Mouse (Mus musculus): ENCODE results near the gene Mbd6. TPM values are rescaled to one million over a fixed set of nuclear protein-coding genes. Genes with fewer than 3 reads are reported as not detected.

The Mbd6 gene
- polyA plus RNA-seq (2011; ENCODE audit: insufficient read length, low read depth, missing spikeins), result 26.4 and 27.2 TPM in 2 replicates

- peaks cover 10% of the 10 kb centered on the region; the same call in 1 of the 2 replicates for H3K4me1 ChIP-seq (ENCODE audit: control insufficient read depth, insufficient read depth, low read length)
- TF ChIP-seq CTCF (IDR thresholded peaks at IDR 0.05; ENCODE audit: borderline replicate concordance, insufficient read depth, low read length) (no peak), POLR2A (IDR thresholded peaks at IDR 0.05; ENCODE audit: low read depth, low read length) (peak; percentile 78)
- H3K4me3 ChIP-seq (ENCODE audit: insufficient read depth, low read length), result peak within 1 kb of the TSS; percentile 55
- peak within 1 kb of the TSS; percentile 100 for H3K27ac ChIP-seq (ENCODE audit: insufficient read depth, low read length)
Measured at GRCm38 (mm10) chr10:127288800-127289572, at the start of gene Mbd6. Gene Mbd6, minus strand, starts transcription at chr10:127289018.

DNA sequence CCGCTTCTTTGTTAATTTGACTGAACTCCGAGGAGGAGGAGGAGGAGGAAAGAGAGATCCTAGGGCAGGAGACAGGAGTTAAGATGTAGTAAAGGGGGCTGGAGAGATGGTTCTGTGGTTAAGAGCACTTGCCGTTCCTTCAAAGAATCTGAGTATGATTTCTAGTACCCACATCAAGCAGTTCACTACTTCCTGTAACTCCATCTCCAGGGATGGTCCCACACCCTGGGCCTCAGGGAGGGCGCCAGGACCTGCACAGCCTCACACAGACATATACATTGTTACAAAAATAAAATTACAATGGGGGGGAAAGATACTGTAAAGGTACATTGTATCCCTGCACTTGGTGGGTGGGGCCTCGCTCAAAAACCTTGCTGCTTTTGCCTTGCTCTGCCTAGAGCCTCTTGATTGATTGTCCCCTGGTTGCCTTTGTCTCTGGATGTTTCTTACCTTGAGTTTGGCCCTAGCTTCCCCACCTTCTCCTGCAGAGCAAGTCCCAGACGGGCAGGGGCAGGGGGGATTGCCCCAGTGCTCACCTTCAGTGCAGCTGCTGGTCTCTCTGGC, 48.8 kb upstream of the Mbd6 start:
- Histone ChIP-seq H3K27ac (ENCODE audit: insufficient read depth, low read length) (no peak overlapping the region), H3K4me1 (ENCODE audit: control insufficient read depth, insufficient read depth, low read length) (no peaks in the 10 kb centered on the region), H3K4me3 (ENCODE audit: insufficient read depth, low read length) (no peak overlapping the region)
- TF ChIP-seq CTCF (IDR thresholded peaks at IDR 0.05; ENCODE audit: borderline replicate concordance, insufficient read depth, low read length), result no peak
- TF ChIP-seq POLR2A (IDR thresholded peaks at IDR 0.05; ENCODE audit: low read depth, low read length), result no peak

DNA sequence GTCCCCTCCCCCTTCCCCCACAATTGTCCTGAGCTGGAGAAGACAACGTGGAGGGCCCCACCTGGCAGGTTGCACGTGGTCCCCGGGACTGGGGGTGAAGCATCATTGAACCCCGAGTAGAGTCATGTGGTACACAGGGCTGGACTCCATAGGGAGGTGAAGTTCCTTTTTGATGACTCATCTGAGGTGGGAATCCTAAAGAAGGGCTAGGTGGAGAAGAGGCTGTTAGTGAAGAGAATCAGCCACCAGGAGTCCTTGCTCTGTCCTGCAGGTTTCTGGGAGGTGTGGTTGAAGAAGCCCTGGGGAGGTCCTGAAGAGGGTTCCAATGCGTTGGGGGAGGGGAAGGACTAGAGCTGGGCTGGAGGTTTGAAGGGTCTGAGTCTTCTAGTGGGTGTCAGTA, 48.1 kb upstream of the Mbd6 start:
- Histone ChIP-seq H3K27ac (ENCODE audit: insufficient read depth, low read length) (no peak overlapping the region), H3K4me1 (ENCODE audit: control insufficient read depth, insufficient read depth, low read length) (no peaks in the 10 kb centered on the region), H3K4me3 (ENCODE audit: insufficient read depth, low read length) (no peak overlapping the region)
- TF ChIP-seq POLR2A (IDR thresholded peaks at IDR 0.05; ENCODE audit: low read depth, low read length) (no peak), CTCF (IDR thresholded peaks at IDR 0.05; ENCODE audit: borderline replicate concordance, insufficient read depth, low read length) (no peak)

DNA sequence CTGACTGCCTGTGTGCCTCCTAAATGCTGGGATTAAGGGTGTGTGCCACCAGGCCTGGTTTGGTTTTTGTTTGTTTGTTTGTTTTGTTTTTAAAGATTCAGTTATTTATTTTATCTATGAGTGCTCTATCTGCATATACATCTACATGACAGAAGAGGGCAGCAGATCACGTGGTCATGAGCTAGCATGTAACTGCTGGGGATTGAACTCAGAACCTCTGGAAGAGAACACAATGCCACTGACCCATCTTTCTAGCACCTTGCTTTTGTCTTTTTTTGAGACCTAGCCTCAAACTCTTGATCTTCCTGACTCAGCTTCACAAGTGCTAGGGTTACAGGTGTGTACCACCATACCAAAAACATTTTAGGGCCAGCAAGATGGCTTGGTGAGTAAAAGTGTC, 46.5 kb upstream of the Mbd6 start:
- Histone ChIP-seq H3K27ac (ENCODE audit: insufficient read depth, low read length) (no peak overlapping the region), H3K4me3 (ENCODE audit: insufficient read depth, low read length) (no peak overlapping the region), H3K4me1 (ENCODE audit: control insufficient read depth, insufficient read depth, low read length) (no peaks in the 10 kb centered on the region)
- TF ChIP-seq POLR2A (IDR thresholded peaks at IDR 0.05; ENCODE audit: low read depth, low read length) (no peak), CTCF (IDR thresholded peaks at IDR 0.05; ENCODE audit: borderline replicate concordance, insufficient read depth, low read length) (no peak)

DNA sequence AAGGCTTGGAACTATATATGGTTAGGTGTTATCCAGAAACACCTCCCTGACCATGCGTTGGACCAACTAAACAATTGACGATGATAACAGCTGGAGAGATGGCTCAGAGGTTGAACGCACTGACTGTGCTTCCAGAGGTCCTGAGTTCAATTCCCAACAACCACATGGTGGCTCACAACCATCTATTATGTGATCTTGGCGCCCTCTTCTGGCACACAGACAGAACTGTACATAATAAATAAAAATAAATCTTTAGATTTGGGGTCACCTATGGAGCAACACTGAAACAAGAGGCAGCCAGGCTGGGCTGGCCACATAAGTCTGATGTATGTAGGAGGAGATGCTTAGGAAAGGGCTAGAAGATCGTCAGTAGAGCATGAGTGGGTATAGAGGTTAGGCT, 44.3 kb upstream of the Mbd6 start:
- no peak overlapping the region for H3K4me3 ChIP-seq (ENCODE audit: insufficient read depth, low read length)
- H3K27ac ChIP-seq (ENCODE audit: insufficient read depth, low read length), result no peak overlapping the region
- no peak for TF ChIP-seq POLR2A (IDR thresholded peaks at IDR 0.05; ENCODE audit: low read depth, low read length)
- TF ChIP-seq CTCF (IDR thresholded peaks at IDR 0.05; ENCODE audit: borderline replicate concordance, insufficient read depth, low read length), result no peak
- no peaks in the 10 kb centered on the region for H3K4me1 ChIP-seq (ENCODE audit: control insufficient read depth, insufficient read depth, low read length)

DNA sequence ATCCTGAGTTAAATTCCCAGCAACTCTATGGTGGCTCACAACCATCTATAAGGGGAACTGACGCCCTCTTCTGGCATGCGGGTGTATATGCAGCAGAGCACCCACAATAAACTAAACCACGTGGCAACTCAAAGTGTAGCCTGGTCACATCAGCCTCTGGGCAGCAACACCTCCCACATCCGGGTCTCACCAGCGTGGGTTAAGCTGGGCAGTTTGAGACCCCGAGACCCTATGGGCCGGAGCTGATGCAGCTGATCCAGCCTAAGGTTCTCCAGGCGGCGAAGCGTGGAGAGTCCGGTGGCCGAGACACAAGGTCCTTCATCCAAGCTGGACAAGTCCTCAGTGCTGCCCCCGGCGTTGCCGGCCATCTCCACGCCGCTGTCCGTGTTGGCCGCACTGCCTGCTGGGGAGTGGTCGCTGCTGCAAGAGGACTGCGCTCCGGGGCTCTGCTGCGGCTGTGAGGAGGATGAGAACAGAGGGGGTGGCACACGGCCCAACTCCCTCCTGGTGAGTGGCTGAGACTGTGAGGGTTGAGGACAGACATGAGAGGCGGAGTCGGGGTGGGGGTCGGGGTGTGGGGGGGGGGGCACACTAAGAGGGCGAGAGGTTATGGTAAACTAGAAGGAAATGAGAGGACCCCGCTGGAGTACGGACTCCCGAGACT, 43.5 kb upstream of the Mbd6 start:
- no peak overlapping the region for H3K4me3 ChIP-seq (ENCODE audit: insufficient read depth, low read length)
- no peak overlapping the region for H3K27ac ChIP-seq (ENCODE audit: insufficient read depth, low read length)
- H3K4me1 ChIP-seq (ENCODE audit: control insufficient read depth, insufficient read depth, low read length), result no peaks in the 10 kb centered on the region
- TF ChIP-seq CTCF (IDR thresholded peaks at IDR 0.05; ENCODE audit: borderline replicate concordance, insufficient read depth, low read length), result no peak
- no peak for TF ChIP-seq POLR2A (IDR thresholded peaks at IDR 0.05; ENCODE audit: low read depth, low read length)

DNA sequence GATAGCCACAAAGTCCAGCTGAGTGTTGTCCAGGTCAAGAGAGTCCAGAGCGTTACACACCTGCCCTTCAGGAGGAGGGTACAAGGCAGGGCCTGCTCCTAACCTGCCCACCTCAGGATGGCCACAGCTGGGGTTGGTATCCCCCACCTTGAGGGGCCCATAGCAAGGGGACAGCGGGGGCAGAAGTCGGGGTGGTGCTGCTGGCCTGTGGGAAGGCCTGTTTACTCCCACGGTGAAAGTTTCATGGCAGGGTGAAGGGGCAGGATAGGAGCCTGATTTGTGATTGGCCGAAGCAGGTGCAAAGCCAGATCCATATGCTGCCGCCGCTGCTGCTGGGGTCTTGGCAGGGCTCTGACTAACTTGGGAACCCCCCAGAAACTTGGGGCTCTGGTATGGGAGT, 41.4 kb upstream of the Mbd6 start:
- H3K4me3 ChIP-seq (ENCODE audit: insufficient read depth, low read length), result no peak overlapping the region
- H3K4me1 ChIP-seq (ENCODE audit: control insufficient read depth, insufficient read depth, low read length), result no peaks in the 10 kb centered on the region
- H3K27ac ChIP-seq (ENCODE audit: insufficient read depth, low read length), result no peak overlapping the region
- TF ChIP-seq POLR2A (IDR thresholded peaks at IDR 0.05; ENCODE audit: low read depth, low read length) (no peak), CTCF (IDR thresholded peaks at IDR 0.05; ENCODE audit: borderline replicate concordance, insufficient read depth, low read length) (no peak)

DNA sequence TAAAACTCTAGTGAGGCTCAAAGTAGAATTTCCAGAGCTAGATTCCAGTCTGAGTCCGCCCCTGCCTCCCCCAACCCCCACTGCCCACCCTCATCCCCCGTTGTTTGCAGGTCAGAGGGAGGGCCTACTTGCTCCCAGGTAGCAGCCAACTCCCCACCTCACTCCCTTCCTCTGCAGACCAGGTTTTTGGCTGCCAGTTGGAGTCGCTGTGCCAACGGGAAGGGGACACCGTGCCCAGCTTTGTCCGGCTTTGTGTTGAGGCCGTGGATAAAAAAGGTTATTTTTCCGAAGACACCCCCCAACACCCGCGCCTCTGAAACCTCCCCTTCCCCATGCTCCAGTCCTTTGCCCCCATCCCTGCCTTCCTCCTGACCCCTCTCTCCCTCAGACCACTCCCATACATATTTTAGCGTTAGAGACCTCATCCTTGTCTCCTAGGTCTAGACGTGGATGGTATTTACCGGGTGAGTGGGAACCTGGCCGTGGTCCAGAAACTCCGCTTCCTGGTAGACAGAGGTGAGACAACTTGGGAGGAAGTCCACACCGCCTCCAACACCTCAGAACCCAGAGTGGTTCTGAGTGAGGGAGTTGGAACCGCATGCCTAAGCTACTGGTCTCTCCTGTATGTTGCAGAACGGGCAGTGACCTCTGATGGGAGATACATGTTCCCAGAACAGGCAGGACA, 38.8 kb upstream of the Mbd6 start:
- TF ChIP-seq POLR2A (IDR thresholded peaks at IDR 0.05; ENCODE audit: low read depth, low read length) (no peak), CTCF (IDR thresholded peaks at IDR 0.05; ENCODE audit: borderline replicate concordance, insufficient read depth, low read length) (no peak)
- H3K4me3 ChIP-seq (ENCODE audit: insufficient read depth, low read length), result no peak overlapping the region
- H3K4me1 ChIP-seq (ENCODE audit: control insufficient read depth, insufficient read depth, low read length), result no peaks in the 10 kb centered on the region
- H3K27ac ChIP-seq (ENCODE audit: insufficient read depth, low read length), result no peak overlapping the region

DNA sequence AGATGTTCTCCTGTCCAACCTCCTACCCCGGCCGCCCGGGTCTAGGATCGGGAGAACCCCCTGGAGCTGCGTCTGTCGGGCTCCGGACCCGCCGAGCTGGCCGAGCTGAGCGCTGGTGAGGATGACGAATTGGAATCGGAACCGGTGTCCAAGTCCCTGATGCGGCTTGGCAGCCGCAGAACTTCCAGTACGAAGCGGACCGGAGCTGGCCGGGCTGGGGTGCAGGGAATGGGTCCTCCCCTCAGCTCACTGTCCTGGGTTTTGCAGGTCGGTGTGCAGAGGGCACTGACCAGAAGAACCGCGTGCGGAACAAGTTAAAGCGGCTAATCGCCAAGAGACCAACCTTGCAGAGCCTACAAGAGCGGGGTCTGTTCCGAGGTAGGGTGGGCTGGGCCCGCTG, 38.0 kb upstream of the Mbd6 start:
- TF ChIP-seq CTCF (IDR thresholded peaks at IDR 0.05; ENCODE audit: borderline replicate concordance, insufficient read depth, low read length) (no peak), POLR2A (IDR thresholded peaks at IDR 0.05; ENCODE audit: low read depth, low read length) (no peak)
- Histone ChIP-seq H3K27ac (ENCODE audit: insufficient read depth, low read length) (no peak overlapping the region), H3K4me3 (ENCODE audit: insufficient read depth, low read length) (peak overlapping the region; percentile 34), H3K4me1 (ENCODE audit: control insufficient read depth, insufficient read depth, low read length) (no peaks in the 10 kb centered on the region)

Measured in embryonic fibroblast, embryonic 13.5 days (primary cell).